8 mouse cellular contexts compared by ENCODE assay signal in the genomic region with DNA sequence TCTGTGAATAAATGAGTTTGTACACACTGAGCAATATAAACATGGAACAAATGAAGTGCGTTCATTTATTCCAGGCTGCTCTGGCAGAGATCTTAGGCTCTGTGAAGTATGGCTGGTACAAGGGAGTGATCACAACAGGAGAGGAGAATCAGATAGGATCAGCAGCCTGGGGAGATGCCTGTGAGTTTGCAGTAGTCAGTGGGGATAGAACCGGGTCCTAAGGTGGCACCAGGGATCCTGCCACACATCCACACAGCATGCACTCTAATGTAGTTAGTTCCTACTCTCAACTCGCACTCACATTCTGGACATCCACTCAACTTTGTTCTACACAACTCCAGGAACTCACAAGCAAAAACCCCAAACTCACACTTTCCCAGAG. TPM values are rescaled to one million over a fixed set of nuclear protein-coding genes. Genes with fewer than 3 reads are reported as not detected.
A peak's percentile ranks its signal among the peaks of the same experiment; 100 is the strongest.
DNase-seq lines count a peak whose midpoint lies in the region; ATAC-seq and TF ChIP-seq lines count a peak whose summit lies in the region.

No protein-coding gene starts in this region.

- WGBS in kidney, embryonic 14.5 days: 8% methylated on average over 3 of the region's 3 CpGs
- 3% methylated on average over 3 of the region's 3 CpGs for WGBS in bone marrow, adult 2 months
- 14% methylated on average over 3 of the region's 3 CpGs for WGBS in hindbrain, embryonic 11.5 days
- WGBS in midbrain, embryonic 10.5 days: 5% methylated on average over 3 of the region's 3 CpGs

- no peaks in the 10 kb centered on the region for H3K9me3 ChIP-seq in kidney, embryonic 14.5 days (ENCODE audit: control insufficient read depth, low read length)
- no peaks in the 10 kb centered on the region for H3K9me3 ChIP-seq in hindbrain, embryonic 11.5 days (ENCODE audit: control insufficient read depth, low read length)
- no peaks in the 10 kb centered on the region for H3K9me3 ChIP-seq in midbrain, embryonic 10.5 days (replicated peaks)

- ATAC-seq in kidney, embryonic 14.5 days (ENCODE audit: low FRiP score, low TSS enrichment): 0 out of 2 replicates have a peak, but pooled peaks have one; percentile 16
- peak; percentile 47 for ATAC-seq in hindbrain, embryonic 11.5 days (ENCODE audit: low FRiP score)

- H3K27ac ChIP-seq in kidney, embryonic 14.5 days (ENCODE audit: low read depth, low read length): peak overlapping the region; percentile 81
- H3K27ac ChIP-seq in bone marrow, adult 2 months (ENCODE audit: control insufficient read depth, insufficient read depth, low read depth, low read length, poor library complexity): no peak overlapping the region
- no peak overlapping the region for H3K27ac ChIP-seq in hindbrain, embryonic 11.5 days (ENCODE audit: low read depth, low read length)
- H3K27ac ChIP-seq in midbrain, embryonic 10.5 days (replicated peaks): peak overlapping the region; percentile 93

- no peak for DNase-seq in kidney, adult 9 months
- no peak for DNase-seq in hindbrain, embryonic 11.5 days (ENCODE audit: low spot score)
- no peak for DNase-seq in midbrain, embryonic 10.5 days (ENCODE audit: low spot score)
- no peak for DNase-seq in adrenal gland, adult 2 months
- no peak for DNase-seq in right cerebral cortex, postnatal 10 days (ENCODE audit: low spot score in 2 of 2)
- no peak for DNase-seq in layer of hippocampus, adult 9-11 months

- H3K9ac ChIP-seq in kidney, embryonic 14.5 days (ENCODE audit: low read depth, low read length): peak overlapping the region; percentile 74
- H3K9ac ChIP-seq in hindbrain, embryonic 11.5 days (ENCODE audit: low read depth, low read length): peak overlapping the region; percentile 61

- no peak for TF ChIP-seq POLR2A in bone marrow, adult 2 months (IDR thresholded peaks at IDR 0.05; ENCODE audit: borderline replicate concordance, control insufficient read depth, low read depth, low read length)

- peak overlapping the region; percentile 48 for H3K4me2 ChIP-seq in kidney, embryonic 14.5 days (replicated peaks; ENCODE audit: low read depth, low read length)
- H3K4me2 ChIP-seq in hindbrain, embryonic 11.5 days (replicated peaks; ENCODE audit: low read depth, low read length): peak overlapping the region; percentile 48

- H3K4me3 ChIP-seq in kidney, embryonic 14.5 days (ENCODE audit: low read length): peak overlapping the region; percentile 55
- peak overlapping the region; percentile 94 for H3K4me3 ChIP-seq in bone marrow, adult 2 months (replicated peaks; ENCODE audit: control insufficient read depth, low read depth, low read length)
- H3K4me3 ChIP-seq in hindbrain, embryonic 11.5 days (ENCODE audit: low read depth, low read length): peak overlapping the region; percentile 53
- H3K4me3 ChIP-seq in midbrain, embryonic 10.5 days: peak overlapping the region; percentile 67

- no peak for TF ChIP-seq CTCF in bone marrow, adult 2 months (IDR thresholded peaks at IDR 0.05; ENCODE audit: control insufficient read depth, insufficient read depth, low read length)

- no peaks in the 10 kb centered on the region for H3K27me3 ChIP-seq in kidney, embryonic 14.5 days (ENCODE audit: control insufficient read depth, insufficient read depth, low read length)
- H3K27me3 ChIP-seq in hindbrain, embryonic 11.5 days (ENCODE audit: control insufficient read depth, insufficient read depth, low read length): no peaks in the 10 kb centered on the region
- H3K27me3 ChIP-seq in midbrain, embryonic 10.5 days (ENCODE audit: low read depth, poor library complexity, severe bottlenecking): no peaks in the 10 kb centered on the region

- no peaks in the 10 kb centered on the region for H3K36me3 ChIP-seq in kidney, embryonic 14.5 days (ENCODE audit: control insufficient read depth, insufficient read depth, low read length)
- H3K36me3 ChIP-seq in hindbrain, embryonic 11.5 days (ENCODE audit: control insufficient read depth, insufficient read depth, low read length): no peaks in the 10 kb centered on the region
- no peaks in the 10 kb centered on the region for H3K36me3 ChIP-seq in midbrain, embryonic 10.5 days

- H3K4me1 ChIP-seq in kidney, embryonic 14.5 days (ENCODE audit: control insufficient read depth, insufficient read depth, low read length): peaks cover 4% of the 10 kb centered on the region; the same call in 1 of the 2 replicates
- no peaks in the 10 kb centered on the region; the same call in 1 of the 2 replicates for H3K4me1 ChIP-seq in bone marrow, adult 2 months (ENCODE audit: control insufficient read depth, insufficient read depth, low read length)
- no peaks in the 10 kb centered on the region for H3K4me1 ChIP-seq in hindbrain, embryonic 11.5 days (replicated peaks; ENCODE audit: control insufficient read depth, insufficient read depth, low read length)
- H3K4me1 ChIP-seq in midbrain, embryonic 10.5 days: peaks cover 14% of the 10 kb centered on the region

RNA-seq across cellular contexts. Expression of a gene that starts 0.6 kb away (rescaled TPM):
- 13.6 and 13.9 TPM in 2 replicates for polyA plus RNA-seq in kidney, embryonic 14.5 days (2014; fragmentation: Nextera tagmentation; extraction: Ambion mirVana)
- 3.7 TPM in 1 of 2 replicates, not detected in the other for polyA plus RNA-seq in bone marrow, adult 2 months (2011; ENCODE audit: insufficient read depth, insufficient read length, low replicate concordance, missing spikeins)
- polyA plus RNA-seq in hindbrain, embryonic 11.5 days (2014; fragmentation: Nextera tagmentation; extraction: Ambion mirVana): 5.1 and 7.2 TPM in 2 replicates
- 8.6 and 10.8 TPM in 2 replicates for polyA plus RNA-seq in midbrain, embryonic 10.5 days (2016; fragmentation: Nextera tagmentation; extraction: Ambion mirVana)
- 10 to 100 TPM in 1 of 2 experiments, 1 to 10 TPM in 1; 8.4 to 12.5 TPM for total RNA-seq in adrenal gland, adult 2 months (2021)
- polyA plus RNA-seq in adrenal gland, adult 2 months (2012; rRNA removed): 11.2 and 13.1 TPM in 2 replicates

RNA-seq across cellular contexts. Expression of a gene that starts 59.1 kb away (rescaled TPM):
- 29.1 and 34.4 TPM in 2 replicates for polyA plus RNA-seq in kidney, embryonic 14.5 days (2014; fragmentation: Nextera tagmentation; extraction: Ambion mirVana)
- polyA plus RNA-seq in bone marrow, adult 2 months (2011; ENCODE audit: insufficient read depth, insufficient read length, low replicate concordance, missing spikeins): 21.7 and 26.8 TPM in 2 replicates
- polyA plus RNA-seq in hindbrain, embryonic 11.5 days (2014; fragmentation: Nextera tagmentation; extraction: Ambion mirVana): 22.6 and 28.1 TPM in 2 replicates
- polyA plus RNA-seq in midbrain, embryonic 10.5 days (2016; fragmentation: Nextera tagmentation; extraction: Ambion mirVana): 23.4 and 23.9 TPM in 2 replicates
- 10 to 100 TPM; 41.4 to 46.7 TPM for total RNA-seq in adrenal gland, adult 2 months (2021)
- polyA plus RNA-seq in adrenal gland, adult 2 months (2012; rRNA removed): 72.1 and 82.5 TPM in 2 replicates

Comparison
In these comparisons a context has a peak if more than half of its experiments do, and no peak if none do; other contexts are left out.
1. H3K27ac ChIP-seq: peak in kidney, embryonic 14.5 days (single experiment) and midbrain, embryonic 10.5 days (single experiment); none in bone marrow, adult 2 months (single experiment) and hindbrain, embryonic 11.5 days (single experiment).
2. Peak in every context shown above with its lines, with median percentiles within 50 percentile points of each other: H3K4me3 ChIP-seq.